Comparison of ENCODE assay signal across 14 mouse cellular contexts in genomic region chr11:79613084-79613483, GRCm38 (mm10). TPM values are rescaled to one million over a fixed set of nuclear protein-coding genes. Genes with fewer than 3 reads are reported as not detected.
A peak's percentile ranks its signal among the peaks of the same experiment; 100 is the strongest.
DNase-seq lines count a peak whose midpoint lies in the region; TF ChIP-seq lines count a peak whose summit lies in the region.
"Had no signal": no experiment of that assay in that cellular context is flagged by ENCODE, and none has a peak within 500 bp of the region (broad histone marks: within the 10 kb centered on the region; RNA-seq: fewer than 3 reads in every experiment).

No protein-coding gene starts in this region.

- no peaks in the 10 kb centered on the region for H3K36me3 ChIP-seq in embryonic facial prominence, embryonic 10.5 days (replicated peaks)
- H3K36me3 ChIP-seq: embryonic facial prominence, embryonic 15.5 days; kidney, embryonic 15.5 days had no signal

- peaks cover 73% of the 10 kb centered on the region for H3K4me1 ChIP-seq in embryonic facial prominence, embryonic 10.5 days

- H3K9me3 ChIP-seq in embryonic facial prominence, embryonic 10.5 days: no peaks in the 10 kb centered on the region
- H3K9me3 ChIP-seq: embryonic facial prominence, embryonic 15.5 days; kidney, embryonic 15.5 days had no signal

- WGBS in embryonic facial prominence, embryonic 10.5 days: 3% methylated on average over 3 of the region's 3 CpGs

- DNase-seq in layer of hippocampus, adult 2 months (ENCODE audit: low spot score in 2 of 2): no peak
- DNase-seq in layer of hippocampus, postnatal 14 days (ENCODE audit: low spot score in 2 of 2): no peak
- DNase-seq in thymus, postnatal 4 days: peak; percentile 41
- DNase-seq in thymus, adult 18-20 months: no peak
- peak; percentile 42 for DNase-seq in embryonic facial prominence, embryonic 10.5 days (ENCODE audit: low spot score)
- DNase-seq in ovary, postnatal 36 days (ENCODE audit: low spot score): no peak
- DNase-seq in left cerebral cortex, adult 8-10 months (ENCODE audit: low spot score in 2 of 2): no peak
- DNase-seq: adrenal gland, postnatal 10 days; cerebellum, adult 9-11 months; gastrocnemius, postnatal 36 days; lung, embryonic 14.5 days had no signal

- H3K27ac ChIP-seq in layer of hippocampus, adult 2 months: peak overlapping the region; percentile 71
- peak overlapping the region; percentile 57 for H3K27ac ChIP-seq in embryonic facial prominence, embryonic 10.5 days (replicated peaks)
- H3K27ac ChIP-seq: embryonic facial prominence, embryonic 15.5 days; kidney, embryonic 15.5 days; macrophage had no signal

- TF ChIP-seq CTCF in layer of hippocampus, adult 2 months (conservative IDR thresholded peaks at IDR 0.05): no peak

- H3K27me3 ChIP-seq in embryonic facial prominence, embryonic 10.5 days (replicated peaks; ENCODE audit: low read depth, poor library complexity, severe bottlenecking): peaks cover 35% of the 10 kb centered on the region
- H3K27me3 ChIP-seq: embryonic facial prominence, embryonic 15.5 days; kidney, embryonic 15.5 days had no signal

- H3K4me3 ChIP-seq in layer of hippocampus, adult 2 months: no peak overlapping the region
- no peak overlapping the region for H3K4me3 ChIP-seq in embryonic facial prominence, embryonic 10.5 days
- H3K4me3 ChIP-seq: embryonic facial prominence, embryonic 15.5 days; kidney, embryonic 15.5 days had no signal

RNA-seq across cellular contexts. Expression of gene Rab11fip4, which starts 22.1 kb away (rescaled TPM):
- total RNA-seq in layer of hippocampus, adult 2 months (2021): 100 to 1,000 TPM; 163 to 168 TPM
- 100 to 1,000 TPM; 159 to 161 TPM for total RNA-seq in layer of hippocampus, postnatal 14 days (2021)
- 15.8 and 16.3 TPM in 2 replicates for polyA plus RNA-seq in embryonic facial prominence, embryonic 10.5 days (2016; fragmentation: Nextera tagmentation; extraction: Ambion mirVana)
- total RNA-seq in left cerebral cortex, adult 8-10 months (2022): 100 to 1,000 TPM; 238 to 263 (median 241) TPM

Comparison
In these comparisons a context has a peak if more than half of its experiments do, and no peak if none do; other contexts are left out.
1. DNase-seq: peak in thymus, postnatal 4 days (single experiment) and embryonic facial prominence, embryonic 10.5 days (single experiment); none in layer of hippocampus, adult 2 months (0 of 2), layer of hippocampus, postnatal 14 days (0 of 2), thymus, adult 18-20 months (0 of 2), ovary, postnatal 36 days (single experiment) and left cerebral cortex, adult 8-10 months (0 of 2).